Mouse (Mus musculus): ENCODE results near the gene Cers4. TPM values are rescaled to one million over a fixed set of nuclear protein-coding genes. Genes with fewer than 3 reads are reported as not detected.

Cers4 gene
- total RNA-seq (2021) = 10 to 100 TPM; 55.5 to 59.0 TPM

DNA sequence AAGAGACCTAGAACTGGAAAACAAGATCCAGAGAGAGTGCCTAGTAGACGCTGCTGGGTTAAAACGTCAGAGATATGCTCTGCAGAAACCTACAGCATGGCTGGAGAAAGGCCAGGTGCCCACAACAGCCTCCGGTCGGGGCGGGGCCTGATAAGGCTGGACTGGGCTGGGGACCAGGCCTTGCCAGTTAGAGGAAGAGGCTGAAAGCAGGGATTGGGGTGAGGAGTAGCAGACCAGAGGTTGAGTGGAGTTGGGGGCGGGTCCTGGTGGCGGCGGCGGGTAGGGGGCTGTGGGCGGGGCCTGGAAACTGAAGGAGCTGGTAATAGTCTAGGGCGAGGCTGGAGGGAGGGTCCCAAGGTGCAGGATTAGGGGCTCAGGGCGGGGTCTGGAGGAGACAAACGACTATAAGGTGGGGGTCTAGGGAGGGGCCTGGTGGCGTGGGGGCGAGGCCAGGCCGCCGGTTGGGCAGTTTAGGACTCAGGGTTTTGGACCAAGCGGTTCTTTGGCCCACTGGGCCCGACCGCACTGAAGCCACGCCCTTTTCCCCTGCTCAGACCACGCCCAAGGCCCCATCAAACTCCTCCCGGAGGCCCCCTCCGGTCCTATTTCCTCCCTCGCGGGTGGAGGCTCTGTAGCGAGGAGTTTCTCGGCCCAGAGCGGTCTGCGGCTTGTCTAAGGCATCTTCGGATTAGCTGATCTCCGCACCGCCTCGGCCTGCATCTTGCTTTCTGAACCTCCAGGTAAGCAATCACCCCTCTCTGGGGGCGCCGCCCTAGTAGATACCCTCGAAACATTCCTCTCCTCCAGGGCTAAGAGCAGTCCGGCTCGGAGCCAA lies at the start of gene Cers4:
Gene Cers4, plus strand, starts transcription at position 176 of the 835 bp plus-strand sequence.
- intact Hi-C loops (cut with DNase I) = loop anchor here (5.0 kb wide), 1 partner anchor 81 kb away; no protein-coding TSS in a partner anchor
- peak; percentile 76 to 93 for DNase-seq (ENCODE audit: extremely low spot score in 1 of 2, low spot score in 2 of 2)

DNA sequence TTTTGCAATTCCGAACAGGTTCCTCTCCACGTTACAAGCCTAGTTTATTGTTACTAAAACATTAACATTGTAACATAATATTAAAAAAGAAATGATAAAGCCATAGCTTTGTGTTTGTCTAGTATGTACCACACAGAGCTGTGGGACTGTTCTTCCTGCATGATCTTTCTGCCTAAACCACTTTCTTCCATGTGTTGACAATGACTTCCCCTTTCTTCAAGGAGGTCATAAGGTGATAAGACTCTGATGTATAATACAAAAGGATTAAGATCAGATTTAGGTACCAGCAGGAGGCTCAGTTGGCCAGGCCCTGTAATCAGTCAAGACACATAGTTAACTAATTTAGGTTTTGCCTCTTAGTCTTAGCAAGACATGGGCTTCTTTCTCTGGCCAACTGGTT lies 34.7 kb upstream of the Cers4 start:
- intact Hi-C loops (cut with DNase I) = no loop called here
- DNase-seq (ENCODE audit: extremely low spot score in 1 of 2, low spot score in 2 of 2) = no peak

DNA sequence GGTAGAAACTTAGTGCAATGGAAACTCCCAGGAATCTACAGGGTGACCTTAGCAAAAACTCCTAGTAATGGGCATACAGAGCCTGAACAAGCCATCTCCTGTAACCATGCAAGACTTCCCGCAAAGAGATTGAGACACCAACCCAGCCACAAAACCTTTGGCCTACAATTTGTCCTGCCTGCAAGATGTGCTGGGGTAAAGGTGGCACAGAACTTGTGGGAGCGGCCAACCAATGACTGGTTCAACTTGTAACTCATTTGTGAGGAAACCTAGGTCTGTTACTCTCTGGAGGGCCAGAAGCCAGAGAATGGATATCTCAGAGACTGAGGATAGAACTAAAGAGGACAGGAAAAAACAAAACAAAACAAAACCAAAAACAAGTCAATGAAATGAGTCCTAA lies 29.8 kb upstream of the Cers4 start:
- no peak for DNase-seq (ENCODE audit: extremely low spot score in 1 of 2, low spot score in 2 of 2)
- intact Hi-C loops (cut with DNase I) = no loop called here

DNA sequence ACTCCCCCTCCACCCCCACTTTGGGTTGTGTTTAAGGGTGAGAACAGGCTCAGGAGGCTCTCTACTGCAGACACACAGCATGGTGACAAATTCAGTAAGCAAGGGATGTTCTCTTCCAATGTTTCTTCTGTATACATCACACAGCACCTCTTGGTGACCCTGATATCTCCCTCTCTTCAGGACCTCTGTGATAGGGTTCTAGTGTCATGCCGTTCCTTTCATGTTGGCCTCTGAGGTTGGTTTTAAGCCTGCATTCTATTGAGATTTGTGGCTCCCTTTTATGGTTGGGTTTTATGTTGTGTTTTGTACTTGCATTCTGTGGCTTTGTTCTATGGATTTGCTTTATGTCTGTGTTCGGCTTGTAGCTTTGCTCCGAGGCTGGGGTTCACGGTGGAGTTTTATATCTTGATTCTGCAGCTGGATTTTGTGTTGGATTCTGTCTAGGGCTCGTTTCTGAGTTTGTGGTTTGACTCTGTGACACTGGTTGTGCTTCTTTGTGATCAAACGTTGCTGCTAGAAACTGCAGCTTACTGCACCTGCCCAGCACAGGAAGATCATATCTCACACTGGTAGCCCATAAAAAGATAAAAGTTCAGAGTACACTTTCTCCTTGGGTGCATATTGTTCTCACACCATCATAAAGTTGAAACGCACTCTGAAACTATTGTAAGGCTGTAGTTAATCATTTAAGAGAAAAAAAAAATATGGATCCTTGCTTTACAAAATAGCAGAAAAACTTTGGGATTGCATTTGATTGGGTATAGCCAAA lies 18.2 kb upstream of the Cers4 start:
- intact Hi-C loops (cut with DNase I) = no loop called here
- no peak for DNase-seq (ENCODE audit: extremely low spot score in 1 of 2, low spot score in 2 of 2)

DNA sequence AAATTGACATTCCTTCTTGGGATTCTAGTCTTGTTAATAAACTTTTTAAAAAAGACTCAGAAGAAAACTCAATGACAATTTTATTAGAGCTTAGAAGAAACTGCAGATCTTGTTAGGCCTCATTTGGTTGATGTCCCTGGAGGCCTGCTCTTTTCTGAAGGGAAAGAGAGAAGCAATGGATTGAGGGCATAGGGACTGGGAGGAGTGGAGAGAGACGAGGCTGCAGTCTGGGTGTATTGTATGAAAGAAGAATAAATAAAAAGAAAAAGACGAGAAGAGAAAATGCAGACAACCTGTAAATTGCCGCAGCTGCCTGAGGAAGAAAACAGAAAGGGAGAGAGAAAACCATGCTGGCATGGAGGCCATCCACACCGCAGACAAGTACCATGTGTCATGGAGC lies 11.7 kb upstream of the Cers4 start:
- intact Hi-C loops (cut with DNase I) = no loop called here
- no peak for DNase-seq (ENCODE audit: extremely low spot score in 1 of 2, low spot score in 2 of 2)

DNA sequence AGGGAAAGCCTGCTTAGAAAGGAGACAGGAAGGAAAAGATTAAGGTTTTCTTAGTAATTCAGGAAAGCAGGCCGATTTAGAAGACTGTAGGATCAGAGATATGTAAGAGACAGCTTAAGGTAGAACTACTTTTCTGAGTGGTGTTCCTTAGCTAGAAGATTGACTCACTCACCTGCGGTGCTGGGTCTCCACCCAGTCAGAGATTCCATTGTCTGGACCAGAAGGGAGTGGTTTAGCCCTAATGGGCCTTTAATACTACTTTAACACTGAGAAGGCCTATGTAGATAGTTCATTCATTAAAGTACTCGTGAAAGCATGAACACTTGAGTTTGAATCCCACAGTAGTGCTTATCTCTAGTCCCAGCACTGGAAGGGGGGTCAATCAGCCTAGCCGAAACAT lies 11.2 kb upstream of the Cers4 start:
- intact Hi-C loops (cut with DNase I) = no loop called here
- no peak for DNase-seq (ENCODE audit: extremely low spot score in 1 of 2, low spot score in 2 of 2)

DNA sequence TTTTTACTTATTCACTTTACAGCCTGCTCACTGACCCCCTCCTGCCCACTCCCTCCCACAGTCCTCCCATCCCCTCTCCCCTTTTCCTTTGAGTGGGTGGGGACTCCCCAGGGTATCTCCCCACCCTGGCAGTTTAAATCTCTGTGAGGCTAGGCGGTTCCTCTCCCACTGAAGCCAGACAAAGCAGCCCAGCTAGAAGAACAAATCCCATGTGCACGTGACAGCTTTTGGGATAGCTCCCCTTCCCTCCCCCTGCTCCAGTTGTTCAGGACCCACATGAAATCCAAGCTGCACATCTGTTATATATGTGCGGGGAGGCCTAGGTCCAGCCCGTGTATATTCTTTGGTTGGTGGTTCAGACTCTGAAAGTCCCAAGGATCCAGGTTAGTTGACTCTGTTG lies 10.3 kb upstream of the Cers4 start:
- DNase-seq (ENCODE audit: extremely low spot score in 1 of 2, low spot score in 2 of 2) = no peak
- intact Hi-C loops (cut with DNase I) = no loop called here

DNA sequence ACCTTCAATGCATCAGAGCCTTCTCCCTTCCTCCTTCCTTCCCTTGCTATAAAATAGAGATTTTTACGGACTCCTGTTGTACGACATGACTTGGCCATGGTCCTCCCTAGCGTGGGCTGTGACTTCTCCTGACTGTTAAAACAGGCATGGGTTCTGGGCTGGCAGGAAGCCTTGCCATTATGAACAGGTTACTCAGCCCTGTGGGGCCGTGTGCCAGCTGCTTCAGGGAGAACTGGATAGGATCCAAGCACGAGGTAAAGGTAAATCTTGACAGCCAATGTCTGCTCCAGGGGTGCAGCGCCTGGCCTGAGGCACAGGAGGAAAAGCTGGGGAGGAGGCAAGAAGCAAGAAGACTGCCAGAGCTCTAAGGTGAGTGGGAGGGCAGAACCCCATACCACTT lies 9.5 kb upstream of the Cers4 start:
- intact Hi-C loops (cut with DNase I) = no loop called here
- DNase-seq (ENCODE audit: extremely low spot score in 1 of 2, low spot score in 2 of 2) = no peak

DNA sequence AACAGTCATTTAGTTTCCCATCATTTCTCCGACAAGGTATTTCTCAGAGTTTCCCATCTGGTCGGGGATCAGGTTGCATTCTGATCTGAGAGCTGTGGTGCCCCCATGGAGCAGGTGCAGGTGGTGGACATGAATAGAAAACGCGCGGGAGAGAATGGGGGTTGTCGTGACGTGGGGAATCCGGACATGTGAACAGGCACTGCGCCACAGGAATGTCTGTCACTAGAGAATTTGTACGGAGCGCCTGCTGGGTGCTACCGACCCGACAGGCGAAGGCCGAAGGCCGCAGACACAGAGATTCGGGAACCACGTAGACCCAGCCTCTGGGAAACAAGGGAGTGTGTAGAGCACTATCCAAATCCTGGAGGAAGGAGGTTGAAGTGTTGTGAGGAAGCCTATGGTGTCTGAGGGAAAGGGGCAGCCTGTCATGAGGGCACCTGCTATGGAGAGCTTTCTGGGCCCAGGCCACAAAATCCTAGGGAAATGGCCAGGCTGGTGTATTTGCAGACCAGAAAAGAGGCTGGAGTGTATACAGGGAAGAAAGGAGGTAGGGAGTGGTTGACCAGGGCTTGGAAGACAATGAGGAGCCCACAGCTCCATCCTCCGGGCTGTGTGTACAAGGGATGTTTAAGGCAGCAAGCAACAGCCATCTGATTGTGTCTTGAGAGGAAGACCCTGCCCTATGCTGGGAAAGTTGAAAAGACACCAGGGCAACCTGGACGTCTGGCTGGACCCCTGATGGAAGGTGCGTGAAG lies 1.0 kb downstream of the Cers4 start:
- peak; percentile 60 to 75 for DNase-seq (ENCODE audit: extremely low spot score in 1 of 2, low spot score in 2 of 2)
- intact Hi-C loops (cut with DNase I) = loop anchor here (5.0 kb wide), 1 partner anchor 82 kb away; no protein-coding TSS in a partner anchor

DNA sequence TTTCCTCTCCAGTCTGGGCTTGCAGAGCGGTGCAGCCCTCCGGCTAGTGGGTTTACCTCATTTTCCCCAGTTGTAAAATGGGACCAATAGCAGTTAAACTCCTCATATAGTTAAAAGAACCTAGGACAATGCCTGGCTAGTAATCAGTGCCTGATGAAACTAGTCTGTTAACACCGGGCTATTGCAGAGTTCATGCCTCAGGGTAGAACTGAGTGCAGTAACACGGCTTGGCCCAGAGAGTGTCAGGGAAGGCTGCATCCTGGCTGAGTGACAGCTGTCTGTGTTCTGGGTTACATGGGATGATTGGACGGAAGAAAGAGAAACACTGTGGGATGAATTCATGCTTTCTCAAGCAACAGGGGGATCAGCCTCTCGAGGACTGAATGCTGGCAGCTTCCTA lies 3.1 kb downstream of the Cers4 start:
- intact Hi-C loops (cut with DNase I) = no loop called here

DNA sequence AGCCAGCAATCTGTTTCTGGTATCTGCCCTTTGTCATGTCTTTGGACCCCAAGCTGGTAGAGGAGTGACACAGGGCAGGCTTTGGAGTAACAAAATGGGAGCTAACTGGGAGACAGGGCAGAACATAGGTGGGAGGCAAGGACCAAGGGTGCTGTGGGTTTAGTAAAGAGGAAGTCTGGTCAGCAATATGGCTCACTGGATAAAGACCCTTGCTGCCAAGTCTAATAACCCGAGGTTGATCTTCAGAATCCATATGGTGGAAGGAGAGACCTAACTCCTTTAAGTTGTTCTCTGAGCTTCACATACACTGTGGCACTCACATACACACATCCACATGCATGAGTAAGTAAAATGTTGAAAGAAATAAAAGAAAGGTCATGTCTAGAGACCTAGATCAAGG lies 4.8 kb downstream of the Cers4 start:
- intact Hi-C loops (cut with DNase I) = no loop called here

More for the DNA sequence above, 3.1 kb downstream of the Cers4 start:
- no peak for DNase-seq (ENCODE audit: extremely low spot score in 1 of 2, low spot score in 2 of 2)

DNA sequence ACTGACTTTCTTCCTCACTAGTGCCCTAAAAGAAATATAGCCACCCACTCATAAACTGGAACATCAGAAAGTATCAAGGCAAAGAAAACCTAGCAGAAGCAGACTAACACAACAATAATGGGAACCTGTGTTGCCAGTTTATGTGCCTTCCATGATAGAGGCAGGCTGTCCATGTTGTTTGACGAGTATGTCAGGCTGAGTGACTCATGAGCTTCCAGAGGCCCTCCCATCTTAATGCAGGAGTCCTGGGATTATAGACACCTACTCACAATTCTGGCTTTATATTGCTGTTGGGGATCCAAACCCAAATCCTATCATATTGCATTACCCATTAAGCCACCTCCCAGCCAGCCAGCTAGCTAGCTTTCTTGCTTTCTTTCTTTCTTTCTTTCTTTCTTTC lies 12.5 kb downstream of the Cers4 start:
- no peak for DNase-seq (ENCODE audit: extremely low spot score in 1 of 2, low spot score in 2 of 2)
- intact Hi-C loops (cut with DNase I) = no loop called here

More for the DNA sequence above, 4.8 kb downstream of the Cers4 start:
- no peak for DNase-seq (ENCODE audit: extremely low spot score in 1 of 2, low spot score in 2 of 2)

DNA sequence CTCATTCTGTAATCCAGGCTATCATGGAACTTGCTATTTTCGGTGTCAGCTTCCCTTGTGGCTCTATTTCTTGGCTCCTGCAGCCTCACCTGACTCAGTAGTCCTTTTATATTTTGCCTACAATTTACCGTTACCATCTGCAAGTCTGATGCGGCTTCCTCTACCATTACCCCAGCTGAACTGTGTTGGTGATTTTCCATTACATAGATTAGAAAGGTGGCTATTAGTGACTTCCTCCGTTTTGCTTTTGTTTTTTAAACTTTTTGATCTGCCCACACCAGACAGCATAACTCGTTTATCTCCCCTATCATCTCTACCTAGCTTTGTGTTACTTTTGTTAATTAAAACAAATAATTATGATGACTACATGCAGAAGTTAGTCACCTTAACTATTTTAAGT lies 14.7 kb downstream of the Cers4 start:
- intact Hi-C loops (cut with DNase I) = no loop called here

DNA sequence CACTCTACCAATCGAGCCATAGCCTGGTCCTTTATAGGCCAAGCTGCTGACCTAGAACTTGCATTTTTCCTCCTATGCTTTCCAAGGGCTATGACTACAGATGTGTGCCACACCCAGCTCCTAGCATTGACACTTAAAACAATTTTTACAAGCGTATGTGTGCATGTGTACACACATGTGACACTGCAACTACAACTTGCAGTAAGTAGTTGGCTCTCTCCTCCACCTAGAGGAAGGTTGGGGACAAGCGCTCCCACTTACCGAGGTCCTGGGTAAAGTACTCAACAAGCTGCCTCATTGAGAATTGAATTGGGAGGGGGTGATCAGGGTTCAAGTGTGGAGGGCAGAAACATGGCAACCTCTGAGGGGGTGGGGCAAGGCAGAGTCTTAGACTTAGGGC lies 18.0 kb downstream of the Cers4 start:
- intact Hi-C loops (cut with DNase I) = no loop called here
- no peak for DNase-seq (ENCODE audit: extremely low spot score in 1 of 2, low spot score in 2 of 2)

More for the DNA sequence above, 14.7 kb downstream of the Cers4 start:
- DNase-seq (ENCODE audit: extremely low spot score in 1 of 2, low spot score in 2 of 2) = no peak

DNA sequence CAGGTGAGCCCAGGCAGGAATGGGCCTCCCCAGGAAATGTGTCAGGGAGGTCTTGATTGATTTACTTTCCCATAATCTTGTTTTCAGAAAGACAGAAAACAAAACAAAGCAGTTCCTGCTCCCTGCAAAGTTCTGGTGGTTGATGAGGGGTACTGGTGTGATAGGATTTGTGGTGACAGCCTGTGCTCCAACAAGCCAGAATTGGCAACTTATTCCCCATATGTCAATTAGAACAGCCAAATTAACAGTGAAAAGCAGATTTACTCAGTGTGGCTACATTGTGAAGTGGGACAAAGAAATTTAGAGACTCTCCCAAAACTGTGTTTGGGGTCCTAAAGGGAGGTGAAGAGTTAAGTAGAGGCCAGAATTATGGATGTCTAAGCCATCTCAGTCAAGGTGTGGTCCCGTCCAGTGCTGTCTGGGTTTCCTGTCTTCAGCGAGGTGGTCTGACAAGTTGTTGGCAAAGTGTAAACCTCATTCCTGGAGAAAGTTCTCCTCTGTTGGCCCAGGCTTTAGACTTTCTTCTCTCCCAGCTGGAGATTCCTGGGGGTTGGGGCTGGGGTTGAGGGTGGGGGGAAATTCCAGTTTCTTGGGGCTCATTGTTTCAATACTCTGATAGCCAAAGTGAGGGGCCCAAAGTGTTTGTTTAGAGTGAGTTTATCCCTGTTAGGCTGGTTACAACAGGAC lies 18.7 kb downstream of the Cers4 start:
- intact Hi-C loops (cut with DNase I) = no loop called here
- no peak for DNase-seq (ENCODE audit: extremely low spot score in 1 of 2, low spot score in 2 of 2)

DNA sequence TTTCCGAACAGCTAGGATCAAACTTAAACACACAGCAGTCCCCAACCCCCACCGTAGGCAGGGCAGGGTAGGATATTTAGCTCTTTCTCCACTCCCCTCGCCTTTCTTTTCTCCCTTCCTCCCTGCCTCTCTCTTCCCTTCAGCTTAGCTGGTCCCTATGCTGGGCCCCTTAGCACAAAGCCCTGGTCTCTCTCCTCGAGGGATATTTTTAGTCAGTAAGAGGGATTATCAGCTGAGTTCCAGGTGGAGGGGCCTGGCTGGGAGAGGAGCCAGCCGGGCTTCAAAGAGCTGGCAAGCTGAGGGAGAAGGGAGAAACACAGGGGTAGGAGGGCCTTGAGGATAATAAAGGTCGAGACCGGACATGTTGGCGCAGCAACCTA lies 19.3 kb downstream of the Cers4 start:
- no peak for DNase-seq (ENCODE audit: extremely low spot score in 1 of 2, low spot score in 2 of 2)
- intact Hi-C loops (cut with DNase I) = no loop called here

DNA sequence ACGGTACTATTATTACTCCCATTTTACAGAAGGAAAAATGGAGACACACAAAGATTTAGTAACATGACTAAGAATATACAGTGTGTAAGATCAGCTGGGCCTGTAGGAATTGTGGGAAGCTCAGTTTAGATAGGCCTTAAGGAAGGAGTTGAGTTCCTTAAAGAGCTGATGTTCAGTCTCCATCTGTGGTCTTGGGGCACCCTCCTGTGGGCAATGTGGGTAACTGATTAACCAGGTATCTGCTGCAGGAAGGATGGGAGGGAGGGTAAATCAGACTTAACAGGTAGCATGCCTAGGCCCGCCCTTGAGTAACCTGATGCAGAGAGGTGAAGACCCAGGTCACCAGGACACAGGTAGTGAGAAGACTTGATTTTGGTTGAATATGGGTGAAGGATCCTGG lies 23.3 kb downstream of the Cers4 start:
- peak in 1 of 2 experiments; percentile 60 for DNase-seq (ENCODE audit: extremely low spot score in 1 of 2, low spot score in 2 of 2)
- intact Hi-C loops (cut with DNase I) = no loop called here

DNA sequence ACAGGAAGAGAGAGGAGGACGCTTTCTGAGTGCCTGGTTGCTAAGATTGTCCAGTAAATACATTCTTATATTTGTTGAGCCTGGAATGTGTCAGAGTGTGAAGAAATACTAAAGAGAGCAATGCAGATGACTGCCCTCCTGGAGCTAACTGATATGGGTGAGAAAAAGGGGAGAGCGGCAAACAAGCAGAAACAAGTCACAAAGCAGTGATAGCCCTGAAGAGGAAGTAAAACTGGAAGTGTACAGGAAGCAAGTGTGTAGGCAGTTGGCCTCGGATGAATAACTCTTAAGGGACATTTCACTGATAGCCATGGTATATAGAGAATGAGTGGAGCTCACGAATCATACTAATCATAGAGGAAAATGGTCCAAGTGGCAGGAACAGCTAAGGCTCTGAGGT lies 28.6 kb downstream of the Cers4 start:
- intact Hi-C loops (cut with DNase I) = no loop called here
- no peak for DNase-seq (ENCODE audit: extremely low spot score in 1 of 2, low spot score in 2 of 2)

DNA sequence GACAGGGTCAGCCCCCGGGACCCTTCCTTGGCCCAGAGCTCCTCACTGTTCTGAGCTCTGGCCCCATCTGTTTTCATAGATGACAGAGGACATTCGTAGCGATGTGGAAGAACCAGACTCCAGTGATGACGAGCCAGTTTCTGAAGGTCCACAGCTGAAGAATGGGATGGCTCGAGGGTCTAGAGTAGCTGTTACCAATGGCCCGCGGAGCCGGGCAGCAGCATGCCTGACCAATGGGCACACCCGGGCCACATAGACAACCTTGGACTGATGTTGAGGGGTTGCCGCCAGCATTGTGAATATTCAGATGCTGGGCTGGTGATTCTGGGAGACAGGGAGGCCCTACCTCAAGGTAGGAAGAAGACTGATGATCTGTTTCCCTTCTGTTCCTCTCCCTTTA lies 30.7 kb downstream of the Cers4 start:
- intact Hi-C loops (cut with DNase I) = no loop called here
- DNase-seq (ENCODE audit: extremely low spot score in 1 of 2, low spot score in 2 of 2) = no peak
